Mouse (Mus musculus): ENCODE results near the gene Prune2.

The Prune2 gene

DNA sequence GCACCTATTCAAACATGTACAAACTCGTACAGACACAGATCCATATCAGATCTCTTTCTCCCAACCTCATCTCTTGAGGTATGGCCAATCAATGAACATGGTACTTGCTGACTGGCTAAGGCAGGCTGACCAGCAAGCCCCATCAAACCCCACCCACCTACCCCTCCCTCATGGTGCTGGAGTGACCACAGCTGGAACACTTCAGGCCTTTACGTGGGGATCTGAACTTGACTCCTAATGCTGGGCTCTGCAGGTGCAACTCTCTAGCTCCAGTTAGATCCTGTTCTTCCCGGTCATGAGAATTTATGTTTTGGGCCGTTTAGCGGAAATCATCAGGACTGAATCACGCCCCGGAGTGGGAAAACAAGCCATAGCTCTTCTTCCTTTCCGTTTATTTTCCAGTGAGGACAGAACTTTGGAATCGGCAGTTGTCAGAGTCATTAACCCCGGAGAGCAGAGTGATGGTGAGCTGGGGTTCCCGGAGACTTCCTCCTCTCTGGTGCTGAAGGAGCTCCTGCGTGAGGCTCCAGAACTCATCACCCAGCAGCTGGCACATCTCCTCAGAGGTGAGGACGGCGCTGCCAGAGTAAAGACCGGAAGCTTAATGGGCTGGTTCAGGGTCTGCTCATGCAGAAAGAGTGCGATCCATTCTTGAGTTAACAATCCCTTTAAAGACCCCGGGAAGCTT is 50.4 kb downstream of the Prune2 start:
- no peak for DNase-seq

GRCm38 (mm10) chr19:17011261-17011995 is 55.5 kb downstream of the Prune2 start:
- DNase-seq = peak; percentile 19 to 21

- no peak for DNase-seq
These were observed 57.2 kb downstream of the Prune2 start for GRCm38 (mm10) chr19:17013085-17013484.

DNA sequence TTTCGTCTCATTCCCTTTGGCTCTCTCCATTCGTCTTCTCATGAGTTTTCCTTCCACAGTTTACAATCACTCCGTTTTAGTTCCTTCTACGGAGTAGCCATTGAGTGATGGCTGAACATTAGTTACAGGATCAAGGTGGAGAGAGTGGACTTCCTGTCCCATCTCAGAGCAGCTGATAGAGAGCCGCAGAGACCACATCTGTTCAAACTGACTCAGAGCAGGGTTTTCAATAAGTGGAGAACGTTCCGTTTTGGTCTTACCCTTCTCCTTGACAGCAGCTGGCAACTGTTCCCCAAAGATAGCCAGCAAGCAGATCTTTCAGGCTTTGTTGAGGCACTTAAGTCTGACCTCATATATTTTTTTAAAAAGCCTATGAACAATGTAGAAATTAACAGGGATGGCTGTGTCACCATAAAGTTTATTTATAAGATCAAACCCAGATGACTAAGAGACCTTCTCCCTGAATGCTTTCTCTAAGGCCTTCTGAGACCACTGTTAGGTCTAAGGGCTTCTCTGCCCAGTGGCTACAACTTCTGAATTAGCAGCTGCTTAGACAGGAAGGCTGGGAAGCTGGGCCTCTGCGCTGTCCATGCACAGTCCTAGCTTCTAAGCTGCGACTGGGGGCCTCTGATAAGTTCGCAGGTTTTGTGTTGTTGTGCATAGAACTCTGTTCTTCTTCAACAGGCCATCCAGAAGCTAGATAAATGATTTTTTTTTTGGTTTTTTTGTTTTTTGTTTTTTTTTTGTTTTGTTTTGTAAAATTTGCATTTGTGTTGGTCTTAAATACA is 58.6 kb downstream of the Prune2 start:
- DNase-seq = no peak

DNA sequence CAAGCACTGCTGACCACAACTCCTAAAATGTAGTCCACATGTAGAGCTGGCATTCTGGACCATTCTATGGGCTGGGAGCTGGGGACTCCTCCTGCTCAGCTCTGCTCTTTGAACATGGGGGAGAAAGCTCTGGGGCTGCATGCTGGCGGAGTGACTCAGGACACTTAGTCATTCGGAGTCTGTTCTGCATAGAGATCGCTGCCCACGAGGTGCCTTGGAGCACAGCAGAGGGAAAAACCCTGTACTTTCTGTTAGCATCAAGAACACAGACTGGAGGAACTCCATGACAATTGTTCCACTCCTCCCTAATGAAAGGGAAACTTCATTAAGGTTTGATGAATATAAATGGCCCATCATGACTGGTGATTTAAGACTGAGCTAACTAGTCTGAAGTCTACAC is 68.8 kb downstream of the Prune2 start:
- no peak for DNase-seq

DNA sequence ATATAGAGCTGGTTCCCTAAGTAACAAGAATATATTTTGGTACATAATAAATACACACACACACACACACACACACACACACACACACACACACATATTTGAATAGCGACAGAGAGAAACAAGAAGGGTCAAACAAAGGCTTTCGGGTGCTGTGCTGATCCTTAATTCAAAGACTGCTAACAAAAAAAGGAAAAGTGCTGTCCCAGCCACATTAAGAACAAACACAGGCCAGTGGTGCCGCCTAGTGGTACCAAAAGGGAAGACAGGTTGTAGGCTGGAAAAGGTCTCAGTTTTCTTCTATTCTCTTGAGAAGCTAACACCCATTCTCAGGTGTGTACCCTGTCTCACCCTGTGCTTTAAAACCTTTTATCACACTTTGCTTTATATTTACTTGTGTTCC is 74.4 kb downstream of the Prune2 start:
- peak; percentile 5 to 33 for DNase-seq

DNA sequence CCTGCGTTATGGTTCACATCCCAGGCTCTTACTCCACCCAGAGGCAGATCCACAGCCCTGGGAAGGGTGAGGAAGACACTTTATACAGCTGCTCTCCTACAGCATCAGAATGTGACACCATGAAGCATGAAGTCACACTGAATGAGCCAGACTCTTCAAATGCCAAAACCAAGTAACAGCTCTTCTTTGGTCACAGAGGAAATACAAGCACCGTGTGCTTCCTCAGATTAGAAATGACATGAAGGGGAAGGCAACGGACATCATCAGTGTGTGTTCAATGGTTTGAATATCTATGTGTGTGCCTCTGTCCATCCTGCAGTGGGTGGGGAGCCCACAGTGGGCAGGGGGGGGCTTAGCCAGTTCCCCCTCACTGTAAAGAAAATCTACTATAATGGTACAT is 76.4 kb downstream of the Prune2 start:
- DNase-seq = no peak

GRCm38 (mm10) chr19:17046961-17047360 is 91.0 kb downstream of the Prune2 start:
- DNase-seq = no peak

DNA sequence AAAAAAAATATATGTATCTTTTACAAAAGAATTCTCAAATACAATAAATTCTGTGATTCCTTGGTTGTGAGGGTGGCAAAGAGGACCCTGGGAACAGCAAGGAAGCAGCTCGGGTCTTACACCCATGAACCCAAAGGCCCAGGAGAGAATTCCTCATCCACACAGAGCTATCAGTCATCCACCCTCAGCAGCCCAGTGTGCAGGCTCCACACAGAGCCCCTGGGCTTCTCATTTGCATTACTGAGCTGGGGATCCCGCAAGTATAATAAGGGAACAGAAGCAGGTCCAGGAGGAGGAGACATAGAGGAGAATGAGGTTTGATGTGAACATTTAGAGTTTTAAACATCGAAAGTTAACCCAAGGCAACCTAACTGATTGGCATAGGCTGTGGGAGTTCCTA is 100.0 kb downstream of the Prune2 start:
- no peak for DNase-seq

DNA sequence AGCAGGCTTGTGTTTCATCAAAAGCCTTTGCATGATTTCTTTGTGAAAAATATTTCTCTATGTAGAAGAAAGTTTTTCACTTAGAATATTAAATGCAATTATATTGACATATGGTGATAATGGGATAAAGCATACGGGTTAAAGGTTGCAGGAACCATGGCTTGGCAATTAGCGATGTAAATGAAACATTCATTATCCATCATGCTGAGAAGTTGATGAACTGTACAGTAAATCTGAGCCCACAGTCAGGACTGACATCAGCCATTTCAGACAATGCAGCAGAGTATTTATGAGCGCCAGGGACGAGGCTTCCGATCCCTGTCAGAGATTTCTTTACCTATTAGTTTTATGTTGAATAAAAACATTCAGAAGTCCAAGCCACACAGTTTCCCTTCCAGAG is 104.2 kb downstream of the Prune2 start:
- DNase-seq = no peak

- no peak for DNase-seq
These were observed 108.5 kb downstream of the Prune2 start for GRCm38 (mm10) chr19:17064421-17064820.

DNA sequence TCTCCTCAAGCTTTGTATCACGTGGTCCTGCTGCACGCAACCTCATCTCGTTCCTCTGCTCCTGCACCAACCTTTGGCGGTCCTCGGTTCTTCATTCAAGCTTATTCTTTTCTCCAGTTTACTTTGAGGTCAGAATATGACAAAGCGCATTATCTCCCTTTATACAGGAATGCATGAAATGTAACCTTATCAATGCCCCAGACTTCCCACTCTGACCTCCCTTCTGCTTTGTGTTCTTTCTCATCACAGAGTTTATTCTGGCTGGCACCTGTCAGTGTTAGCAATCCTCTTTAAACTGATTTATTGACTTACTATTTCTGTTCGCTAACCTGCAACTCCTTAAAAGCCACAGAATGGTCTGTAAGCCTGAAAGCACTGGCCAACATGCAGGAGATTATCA is 113.1 kb downstream of the Prune2 start:
- DNase-seq = no peak

- DNase-seq = no peak
These were observed 115.3 kb downstream of the Prune2 start for GRCm38 (mm10) chr19:17071205-17071604.

DNA sequence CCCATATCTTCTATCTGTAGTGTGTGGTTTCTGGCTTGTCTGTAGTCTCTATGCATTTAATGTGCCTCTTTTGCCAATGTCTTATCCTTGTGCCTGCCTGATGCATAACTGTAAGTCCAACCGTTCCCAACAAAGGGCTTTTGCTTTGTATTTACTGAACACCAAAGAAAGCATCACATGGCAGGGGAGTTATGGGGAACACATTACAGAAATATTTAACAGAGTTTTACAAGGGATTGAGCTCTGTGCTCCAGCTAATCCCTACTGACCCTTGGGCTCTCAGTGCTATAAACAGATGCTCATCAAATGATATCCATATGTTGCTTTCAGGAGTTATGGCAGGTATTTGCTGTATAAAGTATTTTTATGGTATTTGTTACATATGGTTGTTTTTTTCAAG is 116.3 kb downstream of the Prune2 start:
- no peak for DNase-seq

DNA sequence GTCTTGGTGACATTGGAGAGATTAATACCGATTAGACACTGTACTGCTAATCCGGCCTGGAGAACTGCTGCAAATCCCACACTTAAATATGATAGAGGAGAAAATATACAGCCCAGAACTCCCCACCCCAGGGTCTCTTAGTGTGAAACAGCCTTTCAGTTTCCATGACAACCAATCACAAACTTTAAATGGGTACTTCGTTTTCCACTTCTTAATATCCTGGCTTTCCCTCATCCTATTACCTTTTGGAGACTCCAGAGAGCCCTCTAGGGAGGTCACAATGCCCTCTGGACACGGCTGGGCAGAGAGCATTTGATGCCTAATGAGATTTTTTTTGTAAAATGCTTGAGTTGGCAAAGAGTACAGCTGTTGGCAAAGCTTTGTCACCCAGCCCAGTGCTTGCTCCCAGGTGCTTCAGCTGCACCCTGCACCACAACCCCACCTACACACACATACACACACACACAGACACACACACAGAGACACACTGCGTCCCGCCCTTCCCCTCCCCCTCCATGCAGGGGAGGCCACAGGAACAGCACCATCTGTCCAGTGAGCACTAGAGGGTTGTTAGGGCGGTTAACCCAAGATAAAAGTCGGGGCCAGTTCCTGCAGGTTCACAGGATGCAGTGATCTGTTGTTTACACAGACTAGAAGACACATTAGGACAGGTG is 122.9 kb downstream of the Prune2 start:
- DNase-seq = no peak

GRCm38 (mm10) chr19:17081382-17081781 is 125.5 kb downstream of the Prune2 start:
- DNase-seq = no peak

- no peak for DNase-seq
These were observed 138.1 kb downstream of the Prune2 start for GRCm38 (mm10) chr19:17094067-17094466.

GRCm38 (mm10) chr19:17096338-17096737 is 140.4 kb downstream of the Prune2 start:
- DNase-seq = no peak

- no peak for DNase-seq
These were observed 141.3 kb downstream of the Prune2 start for GRCm38 (mm10) chr19:17097210-17097609.

- no peak for DNase-seq
These were observed 152.9 kb downstream of the Prune2 start for GRCm38 (mm10) chr19:17108782-17109181.

DNA sequence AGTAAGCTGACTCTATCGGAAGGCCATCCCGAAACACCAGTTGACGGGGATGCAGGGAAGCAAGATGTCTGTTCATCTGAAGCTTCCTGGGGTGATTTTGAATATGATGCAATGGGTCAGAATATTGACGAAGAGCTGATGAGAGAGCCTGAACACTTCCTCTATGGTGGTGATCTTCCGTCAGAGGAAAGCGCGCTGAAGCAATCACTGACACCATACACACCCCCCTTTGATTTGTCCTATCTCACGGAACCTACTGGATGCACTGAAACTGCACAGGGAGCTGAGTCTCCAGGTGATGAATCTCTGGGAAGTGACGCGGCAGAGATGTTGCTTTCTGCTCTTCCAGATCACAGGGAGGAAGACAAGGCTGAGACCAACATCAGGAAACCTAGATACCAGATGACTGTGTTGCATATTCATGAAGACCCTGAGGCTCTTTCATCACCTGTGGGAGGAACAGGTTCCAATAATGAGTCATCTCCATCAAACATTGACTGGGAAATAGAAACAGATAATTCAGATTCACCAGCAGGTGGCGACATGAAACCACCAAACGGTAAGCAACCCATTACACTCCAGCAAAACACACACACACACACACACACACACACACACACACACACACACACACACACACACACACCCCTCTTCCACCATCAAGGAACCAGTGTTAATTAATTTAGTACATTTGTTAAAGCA is 168.3 kb downstream of the Prune2 start:
- DNase-seq = peak; percentile 67 to 79

- DNase-seq = no peak
These were observed 169.5 kb downstream of the Prune2 start for GRCm38 (mm10) chr19:17125380-17125779.

DNA sequence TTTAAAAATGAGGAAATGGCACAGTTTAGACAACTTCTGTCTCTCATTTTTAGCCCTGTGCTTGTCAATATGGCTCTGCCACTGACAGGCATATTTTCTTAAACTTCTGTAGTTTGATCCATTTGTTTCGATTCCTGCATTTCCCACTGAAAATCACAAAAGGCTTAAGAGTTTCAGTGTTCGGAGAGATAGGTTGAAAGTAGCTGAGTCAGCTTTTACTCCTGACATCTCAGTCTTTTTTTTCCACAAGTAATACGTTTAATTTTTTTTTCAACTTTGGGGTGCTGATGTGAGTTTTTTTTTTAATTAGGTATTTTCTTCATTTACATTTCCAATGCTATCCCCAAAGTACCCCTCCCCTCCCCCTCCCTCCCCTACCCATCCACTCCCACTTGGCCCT is 174.6 kb downstream of the Prune2 start:
- no peak for DNase-seq

Data from cerebellum, adult 18-20 months (tissue).